Mouse (Mus musculus) limb, embryonic 14.5 days (tissue): ENCODE data around the gene Lrp6. TPM values are rescaled to one million over a fixed set of nuclear protein-coding genes. Genes with fewer than 3 reads are reported as not detected.

ENCODE experiments used
- ATAC-seq: fragments of 200-750 bp; cut with Nextera tagmentation; 2 replicates; pipeline ENCODE4 v1.8.0; 2017; ENCODE audit warnings: low read depth, moderate number of reproducible peaks, moderate TSS enrichment; ENCODE audit not compliant: low FRiP score
- DNase-seq: peaks from one replicate; pipeline ENCODE4 v3.0.0-alpha.2; 2015; ENCODE audit warnings: low spot score
- H3K27ac ChIP-seq: fragments of 300-500 bp; sonication (generic); replicated peaks from 2 replicates; pipeline ENCODE4 v1.5.1; 2014; ENCODE audit warnings: low read depth, mild to moderate bottlenecking, low read length, moderate library complexity, mixed read lengths
- H3K27me3 ChIP-seq: fragments of 300-500 bp; sonication (generic); 2 replicates; pipeline ENCODE4 v1.6.1; 2014; ENCODE audit warnings: low read length, mixed read lengths; ENCODE audit not compliant: control insufficient read depth, insufficient read depth
- H3K36me3 ChIP-seq: fragments of 300-500 bp; sonication (generic); 2 replicates; pipeline ENCODE4 v1.6.1; 2014; ENCODE audit warnings: mild to moderate bottlenecking, low read length, moderate library complexity, mixed read lengths; ENCODE audit not compliant: control insufficient read depth, insufficient read depth
- H3K4me1 ChIP-seq: fragments of 300-500 bp; sonication (generic); 2 replicates; pipeline ENCODE4 v1.6.1; 2014; ENCODE audit warnings: antibody characterized with exemption, low read length, mixed read lengths; ENCODE audit not compliant: control insufficient read depth, insufficient read depth
- H3K4me2 ChIP-seq: fragments of 300-500 bp; sonication (generic); replicated peaks from 2 replicates; pipeline ENCODE4 v1.6.1; 2014; ENCODE audit warnings: low read depth, mild to moderate bottlenecking, low read length, moderate library complexity; ENCODE audit not compliant: severe bottlenecking
- H3K4me3 ChIP-seq: fragments of 300-500 bp; sonication (generic); replicated peaks from 2 replicates; pipeline ENCODE4 v1.5.1; 2014; ENCODE audit warnings: low read length
- H3K9ac ChIP-seq: fragments of 300-500 bp; sonication (generic); 2 replicates; pipeline ENCODE4 v1.6.1; 2014; ENCODE audit warnings: mild to moderate bottlenecking, low read depth, low read length, moderate library complexity; ENCODE audit not compliant: severe bottlenecking
- H3K9me3 ChIP-seq: fragments of 300-500 bp; sonication (generic); 2 replicates; pipeline ENCODE4 v1.6.1; 2016; ENCODE audit warnings: low read length; ENCODE audit not compliant: control insufficient read depth
- POLR2A ChIP-seq: fragments of 200-500 bp; IDR thresholded peaks from 2 replicates; pipeline ENCODE4 v1.8.0; 2012; ENCODE audit warnings: inconsistent platforms, mild to moderate bottlenecking, moderate library complexity, borderline replicate concordance; ENCODE audit not compliant: insufficient read depth, insufficient read length; ENCODE audit errors: extremely low read depth
- WGBS: fragments of 180-500 bp; shearing (Covaris S2); extraction: QIAGEN DNeasy Blood & Tissue Kit; methylation state at CpG from one replicate; pipeline ENCODE4 v1.1.7; 2014; 5-methylcytosine and 5-hydroxymethylcytosine counted together
- polyA plus RNA-seq, 2 experiments: library from polyadenylated mRNA; depleted of rRNA in 1 of 2; stranded (reverse) in 1 of 2; unstranded in 1 of 2; fragments of >200 nt; fragmentation: Nextera tagmentation in 1 of 2; extraction: Ambion mirVana in 1 of 2; gene quantifications; 2 replicates each; pipeline versions ENCODE4 v1.2.1 to v1.2.3; 2012 to 2014

The Lrp6 gene
- polyA plus RNA-seq, 2 experiments, result 39.5 to 42.7 TPM

DNA sequence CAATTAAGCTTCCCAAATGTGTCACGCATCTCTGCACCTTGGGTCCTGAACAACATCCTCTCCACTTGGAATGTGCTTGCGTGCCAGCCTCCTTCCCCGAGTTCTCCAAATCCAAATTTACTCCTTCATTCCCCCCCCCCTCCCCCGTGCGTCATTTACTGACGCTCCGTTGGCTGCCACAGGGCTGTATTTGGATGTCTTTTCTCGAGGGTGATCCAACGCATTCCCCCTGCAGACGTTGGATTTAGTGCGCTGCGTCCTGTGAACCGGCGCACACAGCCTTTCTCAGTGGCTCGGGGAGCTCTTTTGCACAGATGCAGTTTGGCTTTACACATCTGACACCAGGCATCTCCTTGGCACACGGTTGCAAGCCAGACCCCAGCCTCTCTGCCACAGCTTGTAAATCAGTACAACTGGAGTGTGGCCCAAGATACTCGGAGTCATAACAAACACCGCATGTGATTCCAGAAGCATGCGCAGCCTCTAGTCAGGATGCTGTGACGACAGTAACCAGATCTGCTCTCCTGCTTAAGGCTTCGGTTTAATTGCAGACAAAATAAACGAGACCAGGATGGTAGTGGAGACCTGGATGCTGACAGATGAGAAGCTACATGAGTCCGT lies 127.3 kb downstream of the Lrp6 start:
- DNase-seq (peak; percentile 81), ATAC-seq (peak; percentile 85)
- WGBS, result 9% methylated on average over 23 of the region's 23 CpGs
- peaks cover 30% of the 10 kb centered on the region for H3K4me1 ChIP-seq
- H3K4me3 ChIP-seq, result peak overlapping the region; percentile 25
- peak overlapping the region; percentile 85 for H3K27ac ChIP-seq
- peak overlapping the region; percentile 42 for H3K9ac ChIP-seq
- no peaks in the 10 kb centered on the region for H3K36me3 ChIP-seq
- H3K9me3 ChIP-seq, result no peaks in the 10 kb centered on the region
- peak overlapping the region; percentile 61 for H3K4me2 ChIP-seq
- TF ChIP-seq POLR2A, result no peak
- no peaks in the 10 kb centered on the region for H3K27me3 ChIP-seq

DNA sequence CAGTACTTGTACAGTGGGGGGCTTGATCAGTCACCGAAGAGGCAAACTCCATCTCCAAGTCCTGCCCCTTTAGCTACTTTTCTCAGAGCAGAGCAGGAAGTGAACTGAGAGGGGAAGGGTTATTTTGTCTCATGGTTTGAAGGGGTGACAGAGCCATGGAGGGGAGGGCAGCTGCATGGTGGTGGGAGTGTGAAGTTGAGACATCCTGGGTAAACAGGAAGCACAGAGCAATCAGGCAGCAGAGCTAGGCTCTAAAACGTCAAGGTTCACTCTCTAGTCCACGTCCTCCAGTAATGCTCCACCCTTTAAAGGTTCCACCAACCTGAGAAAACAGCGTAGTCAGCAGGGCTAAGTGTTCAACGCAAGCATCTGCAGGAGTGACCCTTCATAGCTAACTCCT lies 129.8 kb downstream of the Lrp6 start:
- no peak for TF ChIP-seq POLR2A
- ATAC-seq, result no peak
- Histone ChIP-seq H3K4me1 (peaks cover 32% of the 10 kb centered on the region), H3K4me3 (no peak overlapping the region), H3K9ac (no peak overlapping the region), H3K4me2 (no peak overlapping the region), H3K9me3 (no peaks in the 10 kb centered on the region), H3K36me3 (no peaks in the 10 kb centered on the region), H3K27me3 (no peaks in the 10 kb centered on the region), H3K27ac (no peak overlapping the region)
- 58% methylated on average over 5 of the region's 5 CpGs for WGBS
- no peak for DNase-seq

DNA sequence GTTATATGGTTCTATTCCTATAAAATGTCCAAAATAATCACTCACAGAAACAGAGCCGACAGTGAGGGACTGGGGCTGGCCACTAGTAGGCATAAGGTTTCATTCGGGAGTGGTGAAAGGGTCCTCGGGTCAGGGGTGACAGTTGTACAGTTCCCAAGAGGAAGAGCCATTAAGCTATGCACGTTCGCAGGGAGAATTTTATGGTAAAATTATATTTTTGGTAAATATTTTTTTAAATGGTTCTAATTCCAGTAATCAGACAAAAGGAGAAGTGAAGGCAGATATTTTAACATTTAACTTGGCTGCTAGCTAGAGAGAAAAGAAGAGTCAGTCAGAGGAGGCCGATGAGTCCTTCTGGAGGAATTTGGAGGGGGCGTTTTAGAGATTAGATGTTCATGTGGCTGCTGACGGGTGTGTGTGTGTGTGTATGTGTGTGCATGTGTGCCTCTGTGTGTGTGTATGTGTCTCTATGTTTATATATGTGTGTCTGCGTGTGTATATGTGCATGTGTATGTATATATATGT lies 131.8 kb downstream of the Lrp6 start:
- Histone ChIP-seq H3K9me3 (no peaks in the 10 kb centered on the region), H3K4me2 (no peak overlapping the region), H3K4me1 (peaks cover 40% of the 10 kb centered on the region), H3K9ac (no peak overlapping the region), H3K36me3 (no peaks in the 10 kb centered on the region), H3K27ac (no peak overlapping the region), H3K27me3 (no peaks in the 10 kb centered on the region), H3K4me3 (no peak overlapping the region)
- DNase-seq, result no peak
- no peak for TF ChIP-seq POLR2A
- WGBS, result 61% methylated on average over 9 of the region's 9 CpGs
- ATAC-seq, result no peak

DNA sequence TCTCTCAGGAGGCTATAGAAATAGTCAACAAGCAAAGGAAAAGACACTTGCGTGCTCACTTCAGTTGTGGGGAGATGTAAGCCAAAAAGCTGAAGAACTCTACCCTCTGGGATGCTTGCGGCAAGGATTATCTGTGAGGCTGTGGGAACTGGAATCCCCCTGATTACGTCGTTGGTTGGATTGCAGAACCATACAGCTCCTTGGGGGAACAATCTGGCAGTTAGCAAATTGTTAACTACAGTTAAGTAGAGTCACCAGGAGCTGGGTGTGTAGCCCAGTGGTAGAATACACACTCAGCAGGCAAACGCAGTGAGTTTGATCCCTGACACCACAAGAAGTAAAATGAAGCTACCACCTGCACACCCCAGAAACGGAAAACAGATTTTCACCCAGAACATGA lies 132.7 kb downstream of the Lrp6 start:
- Histone ChIP-seq H3K9me3 (no peaks in the 10 kb centered on the region), H3K9ac (no peak overlapping the region), H3K36me3 (no peaks in the 10 kb centered on the region), H3K4me1 (peaks cover 45% of the 10 kb centered on the region), H3K4me2 (no peak overlapping the region), H3K27ac (no peak overlapping the region), H3K27me3 (no peaks in the 10 kb centered on the region), H3K4me3 (no peak overlapping the region)
- ATAC-seq, result no peak
- DNase-seq, result no peak
- 51% methylated on average over 6 of the region's 6 CpGs for WGBS
- no peak for TF ChIP-seq POLR2A

DNA sequence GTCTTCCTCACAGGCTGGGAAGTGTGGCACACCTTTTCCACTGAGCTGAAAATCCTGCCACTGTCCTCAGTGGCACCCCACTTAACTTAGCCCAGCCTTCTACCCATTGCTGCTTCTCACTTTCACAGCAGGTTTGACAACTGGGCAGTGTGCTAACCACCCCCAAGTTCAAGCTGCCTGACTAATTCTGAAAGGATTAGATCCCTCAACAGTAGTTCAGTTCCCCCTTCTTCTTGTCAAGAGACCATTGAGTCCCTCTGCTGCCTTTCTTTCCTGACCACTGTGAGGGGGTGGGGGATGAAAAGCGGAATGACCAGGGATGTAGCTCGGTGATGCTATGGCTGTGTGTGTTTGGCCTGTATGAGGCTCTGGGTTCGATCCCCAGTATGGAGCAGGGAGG lies 133.5 kb downstream of the Lrp6 start:
- no peak for ATAC-seq
- WGBS, result 92% methylated on average over 3 of the region's 3 CpGs
- no peaks in the 10 kb centered on the region for H3K36me3 ChIP-seq
- no peak overlapping the region for H3K4me3 ChIP-seq
- H3K9me3 ChIP-seq, result no peaks in the 10 kb centered on the region
- no peak for DNase-seq
- no peak overlapping the region for H3K4me2 ChIP-seq
- no peak overlapping the region for H3K9ac ChIP-seq
- no peak overlapping the region for H3K27ac ChIP-seq
- TF ChIP-seq POLR2A, result no peak
- peaks cover 45% of the 10 kb centered on the region for H3K4me1 ChIP-seq
- no peaks in the 10 kb centered on the region for H3K27me3 ChIP-seq
